Mouse (Mus musculus) lung, adult 2 months (tissue): ENCODE measurements around the gene Ehd3.

ENCODE experiments used
- CTCF ChIP-seq: fragments of 200-500 bp; IDR thresholded peaks from 2 replicates; pipeline ENCODE4 v1.5.1; 2011; ENCODE audit warnings: mild to moderate bottlenecking, low read length, control low read depth; ENCODE audit not compliant: insufficient read depth
- POLR2A ChIP-seq: fragments of 200-500 bp; IDR thresholded peaks from 2 replicates; pipeline ENCODE4 v1.6.1; 2011; ENCODE audit warnings: low read depth, mild to moderate bottlenecking, control low read depth, low read length, borderline replicate concordance; ENCODE audit errors: extremely low read depth

- TF ChIP-seq CTCF (no peak), POLR2A (no peak)
Observed at GRCm38 (mm10) chr17:73879262-73879916, 75.5 kb downstream of the Ehd3 start.
